Mouse (Mus musculus): ENCODE data around the gene Dennd1c.

The Dennd1c gene

GRCm38 (mm10) chr17:57078336-57078735 is at the start of gene Dennd1c:
Gene Dennd1c, minus strand, starts transcription at chr17:57078514.
- no peak for DNase-seq (ENCODE audit: low spot score)

GRCm38 (mm10) chr17:57125853-57126622 is 47.7 kb upstream of the Dennd1c start:
- no peak for DNase-seq (ENCODE audit: low spot score)

GRCm38 (mm10) chr17:57124792-57125191 is 46.5 kb upstream of the Dennd1c start:
- no peak for DNase-seq (ENCODE audit: low spot score)

- no peak for DNase-seq (ENCODE audit: low spot score)
These were observed 45.1 kb upstream of the Dennd1c start for GRCm38 (mm10) chr17:57123192-57124118.

GRCm38 (mm10) chr17:57121856-57122255 is 43.5 kb upstream of the Dennd1c start:
- no peak for DNase-seq (ENCODE audit: low spot score)

GRCm38 (mm10) chr17:57118524-57119349 is 40.4 kb upstream of the Dennd1c start:
- DNase-seq (ENCODE audit: low spot score) = peak; percentile 11

- DNase-seq (ENCODE audit: low spot score) = no peak
These were observed 38.5 kb upstream of the Dennd1c start for GRCm38 (mm10) chr17:57116801-57117200.

- DNase-seq (ENCODE audit: low spot score) = no peak
These were observed 34.6 kb upstream of the Dennd1c start for GRCm38 (mm10) chr17:57112768-57113474.

- DNase-seq (ENCODE audit: low spot score) = no peak
These were observed 31.7 kb upstream of the Dennd1c start for GRCm38 (mm10) chr17:57110005-57110404.

- no peak for DNase-seq (ENCODE audit: low spot score)
These were observed 30.4 kb upstream of the Dennd1c start for GRCm38 (mm10) chr17:57108666-57109171.

GRCm38 (mm10) chr17:57108040-57108665 is 29.8 kb upstream of the Dennd1c start:
- no peak for DNase-seq (ENCODE audit: low spot score)

- DNase-seq (ENCODE audit: low spot score) = no peak
These were observed 28.8 kb upstream of the Dennd1c start for GRCm38 (mm10) chr17:57107064-57107463.

- DNase-seq (ENCODE audit: low spot score) = no peak
These were observed 27.7 kb upstream of the Dennd1c start for GRCm38 (mm10) chr17:57106035-57106368.

- DNase-seq (ENCODE audit: low spot score) = no peak
These were observed 27.1 kb upstream of the Dennd1c start, which contains the start of gene Tnfsf9 for GRCm38 (mm10) chr17:57105181-57106034. Gene Tnfsf9, plus strand, starts transcription at chr17:57105325.

- DNase-seq (ENCODE audit: low spot score) = no peak
These were observed 26.2 kb upstream of the Dennd1c start for GRCm38 (mm10) chr17:57104496-57104895.

- DNase-seq (ENCODE audit: low spot score) = no peak
These were observed 24.0 kb upstream of the Dennd1c start for GRCm38 (mm10) chr17:57102276-57102675.

- no peak for DNase-seq (ENCODE audit: low spot score)
These were observed 21.5 kb upstream of the Dennd1c start for GRCm38 (mm10) chr17:57099629-57100325.

- no peak for DNase-seq (ENCODE audit: low spot score)
These were observed 20.0 kb upstream of the Dennd1c start for GRCm38 (mm10) chr17:57098321-57098720.

GRCm38 (mm10) chr17:57096623-57096920 is 18.3 kb upstream of the Dennd1c start:
- DNase-seq (ENCODE audit: low spot score) = peak; percentile 24

Measured in ovary, adult 18-20 months (tissue).